Mouse (Mus musculus): Measurements from ENCODE around the gene Vax2. TPM values are rescaled to one million over a fixed set of nuclear protein-coding genes. Genes with fewer than 3 reads are reported as not detected.

Vax2 gene
- total RNA-seq (2022) = not detected

DNA sequence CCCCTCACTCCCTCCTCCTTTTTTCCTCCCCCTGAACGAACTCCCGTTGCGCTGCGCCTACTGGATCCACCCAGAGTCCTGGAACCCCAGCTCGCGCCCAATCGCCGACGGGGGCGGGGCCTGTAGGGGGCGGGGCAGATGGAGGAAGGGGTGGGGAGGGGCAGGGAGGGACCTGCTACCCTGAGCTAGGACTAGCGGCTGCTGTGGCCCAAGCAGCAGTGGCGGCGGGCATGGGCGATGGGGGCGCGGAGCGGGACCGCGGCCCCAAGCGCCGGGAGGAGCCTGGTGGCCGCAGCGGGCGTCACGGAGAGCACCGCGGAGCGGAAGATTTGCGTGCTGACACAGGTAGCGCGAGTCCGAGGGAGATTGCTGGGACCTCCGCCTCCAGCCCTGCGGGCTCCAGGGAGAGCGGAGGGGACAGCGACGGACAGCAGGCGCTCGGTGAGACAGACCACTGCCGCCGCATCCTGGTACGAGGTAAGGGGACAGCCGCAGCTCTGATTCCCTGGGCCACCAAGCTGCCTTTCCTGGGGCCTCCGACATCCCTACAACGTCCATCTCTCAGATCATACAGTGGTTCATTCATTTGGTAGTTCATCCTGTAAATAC, at the start of gene Vax2:
Vax2 (plus strand) TSS at position 198 of the 609 bp plus-strand sequence.
- DNase-seq (ENCODE audit: low spot score in 2 of 2) = no peak

DNA sequence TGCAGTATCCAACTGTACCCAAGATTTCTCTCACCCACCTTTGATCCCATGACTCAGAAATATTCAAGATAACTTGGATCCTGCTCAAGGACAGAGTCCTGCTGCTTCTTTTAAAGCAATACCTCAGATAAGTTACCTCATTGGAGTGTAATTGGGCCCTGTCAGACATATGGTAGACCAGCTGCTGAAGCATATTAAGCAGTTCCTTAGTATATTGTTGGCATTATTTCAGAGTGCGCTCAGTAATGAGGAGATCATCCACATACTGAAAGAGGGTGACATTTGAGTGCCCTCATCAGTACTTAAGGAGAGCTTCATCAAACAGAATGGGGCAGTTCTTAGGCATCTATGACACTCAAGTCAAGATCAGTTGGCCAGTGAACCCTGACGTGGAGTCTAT, 46.1 kb upstream of the Vax2 start:
- peak in 1 of 2 experiments; percentile 15 for DNase-seq (ENCODE audit: low spot score in 2 of 2)

DNA sequence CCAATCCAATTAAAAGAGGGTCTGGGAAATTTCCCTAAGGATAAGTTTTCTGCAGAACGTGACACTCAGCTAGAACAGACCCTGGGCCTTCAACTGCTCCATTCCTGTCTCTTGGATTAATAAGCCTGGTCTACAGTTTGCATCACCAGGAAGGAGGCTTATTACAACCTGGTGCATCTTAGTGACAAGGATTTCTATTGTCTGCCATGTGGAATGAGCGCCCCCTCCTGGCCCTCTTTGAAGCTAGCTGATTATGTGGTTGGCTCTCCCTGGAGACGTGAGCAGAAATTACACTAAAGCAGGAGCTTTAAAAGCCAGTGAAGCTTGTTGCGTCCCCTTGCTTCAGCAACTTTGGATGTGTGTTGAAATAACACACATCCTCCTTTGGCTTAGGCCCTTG, 37.7 kb upstream of the Vax2 start:
- peak; percentile 47 to 81 for DNase-seq (ENCODE audit: low spot score in 2 of 2)

DNA sequence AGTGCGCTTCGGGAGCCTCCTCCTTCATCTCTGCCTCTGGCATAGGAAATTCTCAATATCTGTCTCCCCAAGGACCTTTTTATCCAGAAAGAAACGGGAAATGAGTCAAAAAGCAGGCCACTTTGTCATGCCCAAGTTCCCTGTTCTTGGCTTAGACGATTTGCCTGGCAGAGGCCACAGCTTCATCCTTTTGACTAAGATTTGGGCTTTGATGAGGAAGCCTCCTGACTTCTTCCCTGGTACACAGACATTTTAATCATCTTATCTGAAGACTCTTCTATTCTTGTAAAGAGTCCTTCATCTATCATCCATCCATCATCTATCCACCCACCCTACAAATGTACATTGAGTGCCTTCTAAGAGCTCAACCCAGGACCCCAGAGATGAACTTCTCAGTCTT, 33.3 kb upstream of the Vax2 start, which contains the start of gene Cd207:
Cd207 (minus strand) TSS at position 101 of the 400 bp plus-strand sequence.
- DNase-seq (ENCODE audit: low spot score in 2 of 2) = no peak

DNA sequence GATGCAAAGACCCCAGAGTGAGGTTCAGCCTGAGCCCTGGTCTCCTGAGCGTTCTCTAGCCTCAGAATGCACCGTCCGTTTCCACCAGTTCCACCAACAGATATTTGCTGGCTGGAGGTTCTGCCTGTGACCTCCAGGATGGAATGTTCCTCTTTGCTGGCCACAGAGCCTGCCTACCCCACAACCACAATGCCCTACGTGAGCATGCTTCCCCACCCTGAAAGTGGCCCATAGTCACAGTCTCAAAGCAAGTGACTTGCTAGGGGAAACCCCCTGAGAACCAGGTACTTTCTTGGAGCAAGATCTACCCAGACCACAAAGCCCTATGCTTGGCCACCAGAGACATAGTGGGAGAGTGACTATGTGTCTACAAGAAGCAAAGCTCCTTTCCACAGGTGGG, 21.7 kb upstream of the Vax2 start:
- DNase-seq (ENCODE audit: low spot score in 2 of 2) = no peak

DNA sequence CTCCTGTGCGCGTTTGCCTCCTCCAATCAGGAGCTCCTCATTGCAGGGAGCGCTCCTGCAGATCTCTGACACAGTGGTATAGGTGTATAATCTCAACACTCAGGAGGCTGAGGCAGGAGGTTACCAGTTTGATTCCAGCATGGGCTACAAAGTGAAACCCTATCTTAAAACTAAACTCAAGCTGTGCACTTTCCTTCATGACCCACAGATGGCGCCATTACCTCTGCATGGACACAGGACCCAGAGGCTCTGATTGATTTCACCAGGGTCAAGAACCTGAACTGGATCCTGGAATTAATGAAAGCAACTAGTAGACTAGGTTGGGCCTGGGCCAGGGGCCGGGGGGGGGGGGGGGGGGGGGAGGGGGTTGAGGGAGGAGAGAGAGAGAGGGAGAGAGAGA, 20.8 kb upstream of the Vax2 start:
- peak in 1 of 2 experiments; percentile 22 for DNase-seq (ENCODE audit: low spot score in 2 of 2)

DNA sequence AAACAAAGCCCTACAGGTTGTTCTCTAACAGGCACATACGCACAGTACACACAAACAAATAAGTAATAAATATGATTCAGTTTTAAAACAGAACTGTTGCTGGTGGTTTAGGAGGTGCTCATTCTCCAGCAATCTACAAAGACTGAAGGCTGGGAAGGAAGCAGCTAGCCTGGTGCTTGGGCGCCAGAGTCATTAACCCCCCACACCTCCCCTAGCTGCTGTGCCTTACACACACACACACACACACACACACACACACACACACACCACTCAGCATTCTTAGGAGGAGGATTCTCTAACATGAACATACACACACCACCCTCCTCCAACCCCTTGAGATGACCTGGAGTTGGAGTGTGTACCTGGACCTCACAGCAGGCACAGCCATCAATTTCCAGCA, 20.1 kb upstream of the Vax2 start:
- no peak for DNase-seq (ENCODE audit: low spot score in 2 of 2)

DNA sequence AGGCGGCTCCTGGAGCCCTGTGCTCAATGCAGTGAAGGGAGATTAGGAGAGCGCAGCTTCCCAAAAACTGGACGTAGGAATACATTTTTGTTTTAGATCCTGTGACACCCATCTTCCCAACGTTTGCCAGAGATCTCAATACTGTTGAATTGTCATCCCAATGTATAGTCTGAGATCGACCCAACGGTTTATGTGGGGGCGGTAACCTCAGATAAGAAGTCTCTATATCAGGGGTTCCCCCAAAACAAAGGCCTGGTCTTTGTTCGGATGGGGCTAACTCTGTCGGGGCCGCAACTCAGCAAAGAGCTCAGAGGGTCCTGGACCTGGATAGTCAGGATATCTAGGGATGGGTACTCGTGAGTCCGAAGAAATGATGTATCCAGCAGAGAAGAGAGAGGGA, 18.1 kb upstream of the Vax2 start:
- DNase-seq (ENCODE audit: low spot score in 2 of 2) = no peak

DNA sequence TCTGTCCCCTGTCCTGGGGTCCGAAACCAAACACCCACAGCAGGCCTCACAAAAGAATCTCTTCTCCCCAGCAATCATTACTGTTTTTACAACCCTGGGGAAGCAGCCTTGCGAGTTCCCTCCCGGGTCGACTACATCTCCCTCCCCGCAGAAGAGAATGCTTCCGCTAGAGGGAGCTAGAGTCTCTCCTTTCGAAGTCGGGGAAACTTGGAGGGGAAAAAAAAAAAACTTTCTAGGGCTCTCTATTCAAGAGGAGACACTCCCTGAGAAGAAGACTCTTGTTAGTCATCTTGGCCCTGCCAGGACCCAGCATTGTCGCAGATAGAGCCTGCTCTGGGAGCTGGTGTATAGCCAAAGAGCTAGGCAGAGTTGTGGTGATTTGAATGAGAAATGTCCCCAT, 17.2 kb upstream of the Vax2 start:
- DNase-seq (ENCODE audit: low spot score in 2 of 2) = no peak

DNA sequence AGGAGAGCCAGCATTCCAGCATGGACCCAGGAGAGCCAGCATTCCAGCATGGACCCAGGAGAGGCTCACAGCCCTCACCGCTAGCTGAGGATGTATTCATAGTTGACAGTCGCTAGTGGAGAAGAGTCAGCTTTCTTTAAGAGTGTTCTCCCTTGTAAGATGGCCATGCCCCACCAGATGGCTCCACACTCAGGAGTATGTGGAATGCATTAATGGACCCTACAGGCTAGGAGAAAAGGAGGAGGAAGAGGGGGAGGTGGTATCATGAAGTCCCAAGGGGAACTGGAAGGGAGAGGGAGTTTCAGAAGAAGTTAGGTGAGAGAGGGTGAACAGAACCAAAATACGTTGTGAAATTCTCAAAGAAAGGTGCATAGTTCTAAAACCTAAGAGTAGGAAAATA, 15.3 kb upstream of the Vax2 start:
- DNase-seq (ENCODE audit: low spot score in 2 of 2) = no peak

DNA sequence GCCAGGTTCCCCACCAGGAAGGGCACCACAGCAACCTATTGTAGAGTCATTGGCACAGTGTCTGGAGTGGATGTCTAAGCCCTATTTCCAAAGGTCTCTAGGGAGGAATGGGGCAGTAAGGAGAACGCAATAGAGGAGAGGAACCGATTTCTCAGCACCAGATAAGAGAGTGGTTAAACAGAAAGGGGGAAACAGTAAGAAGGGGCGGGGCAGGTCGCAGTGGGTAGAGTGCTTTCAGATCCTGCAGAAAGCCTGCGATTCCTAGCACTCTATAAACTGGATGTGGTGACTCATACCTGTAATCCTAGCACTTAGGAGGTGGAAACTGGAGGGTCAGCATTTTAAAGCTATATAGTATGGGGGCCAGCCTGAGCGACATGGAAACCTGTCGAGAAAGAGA, 14.4 kb upstream of the Vax2 start:
- no peak for DNase-seq (ENCODE audit: low spot score in 2 of 2)

DNA sequence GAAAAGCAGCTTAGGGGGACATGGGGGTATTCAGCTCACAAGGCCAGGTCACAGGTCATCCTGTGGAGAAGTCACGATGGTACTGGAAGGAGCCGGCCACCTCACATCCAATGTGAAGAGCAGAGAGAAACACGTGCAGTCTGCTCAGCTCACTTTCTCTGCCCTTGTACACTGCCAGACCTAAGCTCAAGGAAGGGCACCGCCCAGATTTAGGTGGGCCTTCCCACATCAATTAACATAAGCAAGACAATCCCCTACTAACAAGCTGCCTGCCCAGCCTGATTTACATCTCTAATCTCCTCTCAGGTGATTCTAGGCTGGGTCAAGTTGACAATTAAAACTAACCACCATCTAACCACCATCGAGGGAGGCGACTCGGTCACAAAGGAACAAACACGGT, 13.1 kb upstream of the Vax2 start:
- DNase-seq (ENCODE audit: low spot score in 2 of 2) = no peak

DNA sequence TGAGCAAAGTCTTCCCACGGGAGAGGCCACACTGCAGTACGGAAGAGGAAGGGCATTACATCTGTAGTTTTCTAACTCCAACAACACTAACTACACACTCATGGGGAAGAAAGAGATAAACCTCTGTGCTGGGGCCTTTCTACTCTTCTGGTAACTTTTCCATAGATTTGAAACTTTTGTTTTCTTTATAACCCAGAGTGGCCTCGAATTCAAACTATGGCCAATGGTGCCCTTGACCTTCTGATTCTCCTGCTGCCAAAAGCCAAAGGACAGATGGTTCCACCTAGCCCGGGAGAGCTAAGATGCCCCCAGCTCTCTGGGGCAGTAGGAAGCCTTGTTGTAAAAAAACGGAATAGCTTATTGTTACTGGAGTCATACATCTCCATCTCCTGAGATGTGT, 11.1 kb upstream of the Vax2 start:
- no peak for DNase-seq (ENCODE audit: low spot score in 2 of 2)

DNA sequence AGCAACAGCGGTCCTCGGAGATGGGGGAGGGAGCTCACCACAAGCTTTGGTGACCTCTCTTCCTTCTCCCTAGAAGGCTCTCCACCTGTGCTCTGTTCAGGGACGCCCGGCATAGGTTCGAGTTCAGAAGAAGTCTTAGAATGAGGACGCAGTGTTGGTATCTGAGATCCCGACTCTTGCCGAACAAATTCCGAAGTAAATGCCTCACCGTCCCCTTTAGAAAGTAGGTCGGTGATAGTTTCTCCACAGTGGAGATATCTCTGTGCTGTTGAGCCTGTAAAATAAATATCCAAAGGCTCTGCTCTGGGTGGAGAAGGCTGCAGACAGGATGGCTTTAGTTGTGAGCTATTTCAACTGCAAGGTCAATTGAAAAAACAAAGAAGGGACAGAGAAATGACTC, 10.1 kb upstream of the Vax2 start:
- no peak for DNase-seq (ENCODE audit: low spot score in 2 of 2)

DNA sequence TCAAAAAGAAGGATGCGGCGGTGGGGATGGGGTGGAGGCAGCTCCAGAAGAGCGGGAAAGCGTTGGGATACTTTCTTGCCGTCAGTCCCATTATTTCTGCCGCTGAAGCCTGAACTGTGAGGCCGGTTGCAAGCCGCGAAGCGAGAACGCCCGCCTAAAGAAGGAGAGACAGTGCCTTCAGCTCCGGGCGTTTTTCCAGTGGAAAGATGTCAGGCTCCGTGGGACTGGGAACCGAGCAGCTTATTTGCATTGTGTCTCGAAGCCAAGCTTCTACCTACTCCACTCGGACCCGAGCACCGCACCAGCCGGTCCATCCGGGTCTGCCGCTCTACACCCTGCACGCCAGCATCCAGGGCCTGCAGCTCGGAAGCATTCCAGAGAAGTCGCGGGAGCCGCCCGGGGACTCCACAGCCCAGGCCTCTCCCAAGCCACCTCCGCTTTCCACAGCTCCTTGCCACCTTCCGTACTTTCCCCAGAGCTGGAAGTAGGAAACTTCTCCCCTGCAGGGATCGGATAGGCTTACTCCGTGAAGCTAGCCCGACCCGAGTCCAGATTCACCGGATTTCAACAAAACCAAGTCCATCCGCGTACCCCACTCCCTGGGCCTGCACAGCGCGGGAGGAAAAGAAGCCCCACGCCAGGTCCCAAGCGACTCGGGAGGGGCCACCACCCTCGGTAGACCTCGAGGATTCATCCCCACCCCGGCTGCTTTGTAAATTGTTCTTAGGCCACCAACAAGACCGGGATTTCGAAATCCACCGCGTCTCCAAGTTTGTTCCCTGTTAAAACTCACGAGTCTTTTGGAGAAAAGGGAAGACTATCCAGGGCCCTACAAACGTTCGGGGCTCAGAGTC, 8.7 kb upstream of the Vax2 start:
- no peak for DNase-seq (ENCODE audit: low spot score in 2 of 2)

DNA sequence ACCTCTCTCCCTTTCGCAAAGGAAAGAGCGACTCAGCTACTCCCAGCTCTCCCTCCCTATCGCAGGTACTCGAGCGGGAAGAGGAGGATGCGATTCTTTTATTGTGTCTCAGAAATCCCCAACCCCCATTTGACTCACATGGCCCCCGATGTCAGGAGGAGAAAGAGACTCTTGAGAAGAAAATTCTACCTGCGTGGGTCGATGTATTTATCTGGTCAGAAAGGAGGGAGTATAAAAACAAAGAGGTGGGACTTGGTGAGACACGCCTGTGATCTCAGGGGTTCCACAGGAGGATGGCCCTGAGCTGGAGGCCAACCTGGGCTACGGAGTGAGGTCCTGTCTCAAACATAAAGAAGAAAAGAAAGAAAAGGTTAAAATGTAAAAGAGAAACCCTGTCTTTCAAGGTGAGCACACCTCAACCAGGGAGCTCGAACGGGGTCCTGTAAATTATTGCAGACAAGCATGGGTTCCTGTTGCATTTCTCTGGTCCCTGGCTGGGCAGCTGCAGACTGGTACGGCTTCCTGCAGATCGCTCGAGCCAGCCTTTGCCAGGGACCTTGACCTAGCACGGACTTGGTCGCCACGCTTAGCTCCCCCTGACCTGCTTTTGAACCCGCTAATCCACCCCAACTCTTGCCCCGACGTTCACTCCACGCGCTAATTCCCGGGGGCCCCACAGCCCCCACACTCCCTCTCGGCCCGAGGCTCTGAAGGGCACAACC, 7.9 kb upstream of the Vax2 start:
- no peak for DNase-seq (ENCODE audit: low spot score in 2 of 2)

DNA sequence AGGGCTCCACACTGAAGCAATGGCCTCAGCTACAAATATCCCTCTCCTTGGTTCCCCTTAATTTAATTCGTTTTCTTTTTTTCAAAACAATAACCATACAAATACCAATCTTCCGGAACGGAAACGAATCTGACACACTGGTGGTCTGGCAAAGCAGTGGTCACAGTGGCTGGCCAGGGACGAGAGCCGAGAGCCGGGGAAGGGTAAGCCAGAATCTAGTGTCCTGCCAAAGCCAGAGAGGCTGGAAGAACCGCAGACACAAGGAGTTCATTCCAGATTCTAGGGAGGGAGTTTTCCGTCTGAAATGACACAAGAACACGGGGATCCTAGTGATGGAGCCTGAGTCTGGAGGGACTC, 7.4 kb upstream of the Vax2 start:
- DNase-seq (ENCODE audit: low spot score in 2 of 2) = no peak

DNA sequence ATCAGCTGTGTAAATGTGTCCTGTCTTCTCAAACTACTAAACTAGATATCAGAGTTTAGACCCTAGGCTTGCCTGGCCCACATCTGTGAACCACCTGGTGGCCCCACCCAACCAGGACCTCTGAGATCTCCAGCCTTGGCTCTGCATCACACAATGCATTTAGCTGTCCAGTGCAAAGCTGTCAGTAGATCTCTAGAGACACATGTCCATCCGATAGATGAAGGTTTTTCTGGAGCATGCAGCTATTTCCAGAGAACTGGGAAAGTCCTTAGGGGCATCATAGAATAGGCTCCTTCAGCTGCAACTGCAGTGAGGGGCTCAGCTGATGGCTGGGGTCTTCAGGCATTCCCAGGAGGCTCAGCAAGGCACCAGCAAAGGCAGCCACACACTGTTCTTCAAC, 6.8 kb upstream of the Vax2 start:
- no peak for DNase-seq (ENCODE audit: low spot score in 2 of 2)

DNA sequence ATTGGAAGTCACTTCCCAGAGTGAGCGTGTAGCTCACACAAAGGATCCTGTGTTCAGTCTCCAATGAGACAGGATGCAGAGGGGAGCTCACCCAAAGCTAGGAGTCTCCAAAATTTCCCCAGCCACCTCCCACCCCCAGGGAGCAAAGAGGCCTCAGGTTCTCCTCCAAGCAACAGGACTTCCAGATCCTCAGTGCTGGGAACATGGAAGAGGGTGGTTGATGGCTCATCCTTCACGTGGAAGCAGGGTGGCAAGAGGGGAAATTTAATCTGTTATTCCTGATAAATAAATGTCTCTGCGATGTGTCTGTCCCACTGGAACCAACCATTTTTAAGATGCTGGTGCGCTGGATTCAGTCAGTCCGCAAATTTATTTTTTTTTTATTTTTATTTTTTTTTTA, 6.4 kb upstream of the Vax2 start:
- DNase-seq (ENCODE audit: low spot score in 2 of 2) = no peak

DNA sequence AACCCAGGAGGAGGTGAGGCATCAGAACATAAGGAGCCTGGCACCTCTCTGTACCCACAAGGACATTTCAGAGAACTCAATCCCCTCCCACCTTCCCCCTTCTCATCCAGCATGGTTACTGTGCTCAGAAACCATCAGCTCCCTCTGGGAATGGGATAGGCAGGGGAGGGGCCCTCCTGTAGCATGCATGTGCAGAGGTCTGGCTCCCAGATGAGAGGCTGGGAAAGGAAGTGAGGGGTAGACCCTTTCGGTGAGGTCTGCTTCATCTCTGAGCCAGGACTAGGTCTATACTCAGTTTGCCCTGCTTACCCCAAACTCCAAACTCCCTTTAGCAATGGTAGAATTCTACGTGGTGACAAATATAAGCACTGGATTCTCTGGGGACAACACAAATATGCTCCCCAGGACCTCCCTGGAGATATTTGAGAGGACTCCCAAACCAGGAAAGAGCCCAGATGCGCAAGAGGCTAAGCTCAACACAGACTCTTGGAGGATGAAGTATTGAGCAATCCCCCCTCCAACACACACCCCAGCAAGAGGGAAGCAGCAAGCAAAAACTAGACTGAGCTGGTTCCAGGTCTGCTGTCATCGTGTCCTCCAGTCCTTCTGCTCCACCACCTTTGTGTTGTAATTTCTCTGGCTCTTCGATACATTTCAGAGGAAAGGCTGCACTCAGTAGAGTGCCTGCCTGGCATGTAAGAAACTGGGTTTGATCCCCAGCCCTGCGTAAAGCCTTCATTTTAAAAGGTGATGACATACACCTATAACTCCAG, 3.1 kb upstream of the Vax2 start:
- DNase-seq (ENCODE audit: low spot score in 2 of 2) = no peak

DNA sequence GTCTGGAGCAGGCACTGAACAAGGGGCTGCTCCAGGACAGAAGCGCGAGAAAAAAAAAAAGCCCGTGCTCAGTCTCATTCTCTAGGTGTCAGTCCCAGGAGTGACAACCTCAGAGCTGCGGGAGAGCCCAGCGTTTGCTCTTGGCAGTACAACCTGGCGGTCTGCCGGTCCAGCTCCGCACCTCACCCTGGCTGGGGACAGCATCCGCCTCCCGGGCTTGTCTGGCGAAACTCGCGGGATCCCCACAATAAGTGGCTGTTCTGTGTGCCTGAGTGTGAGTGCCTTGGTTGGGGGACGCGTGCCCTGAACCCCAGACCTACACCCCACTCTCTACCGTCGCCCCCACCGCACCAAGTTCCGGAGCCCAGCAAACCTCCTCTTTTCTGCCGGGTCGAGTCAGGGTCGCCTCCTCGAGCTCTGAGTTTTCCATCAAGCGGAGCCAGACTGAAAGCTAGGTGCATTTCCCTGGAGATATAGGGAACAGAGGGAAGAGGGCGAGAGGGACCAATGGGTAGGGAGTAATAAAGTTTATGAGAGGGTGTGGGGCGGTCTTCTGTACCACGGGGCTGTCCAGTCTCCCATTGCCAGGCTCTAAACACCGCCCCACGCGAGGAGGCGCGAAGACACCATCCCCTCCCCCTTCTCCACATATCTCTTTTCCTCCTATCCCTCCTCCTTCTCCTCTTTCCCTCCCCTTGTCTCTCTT, 550 bp upstream of the Vax2 start:
- no peak for DNase-seq (ENCODE audit: low spot score in 2 of 2)
